Mouse (Mus musculus) gastrocnemius, postnatal 10 days (tissue): ENCODE measurements around the gene Lelp1. TPM values are rescaled to one million over a fixed set of nuclear protein-coding genes. Genes with fewer than 3 reads are reported as not detected.

ENCODE experiments used
- DNase-seq: peaks from one replicate; pipeline ENCODE4 v3.0.0; 2021; ENCODE audit warnings: mixed read lengths
- long read RNA-seq, 2 experiments: library from polyadenylated mRNA; stranded (forward); transcript quantifications; one replicate each; pipeline ENCODE4 v2.0.0; 2021
- total RNA-seq, 2 experiments: library from RNA; stranded (reverse); gene quantifications; 2 replicates each; pipeline ENCODE4 v1.2.3; 2021

Gene Lelp1
- not detected for total RNA-seq
- long read RNA-seq, experiment 1 = 0 reads
- long read RNA-seq, experiment 2 = 0 reads

DNA sequence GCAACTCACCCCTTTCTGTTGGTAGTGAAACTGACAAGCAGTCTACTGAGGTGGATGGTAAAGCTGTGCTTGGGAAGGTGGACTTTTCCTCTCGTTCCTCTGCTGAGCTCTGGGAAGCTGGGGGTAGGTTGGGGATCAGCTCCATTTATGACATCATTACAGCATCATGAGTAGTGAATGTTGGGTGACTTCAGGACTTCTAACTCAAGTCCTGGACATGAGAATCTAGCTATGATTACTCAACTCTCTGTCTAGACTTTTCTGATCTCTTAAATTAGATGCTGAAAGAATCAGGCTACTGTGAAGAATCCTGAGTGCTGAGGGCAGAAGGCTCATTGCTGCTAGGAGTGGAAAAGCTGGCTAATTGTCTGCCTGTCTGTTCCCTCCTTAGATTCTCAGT lies at the start of gene Lelp1:
Lelp1 (minus strand) TSS at position 101 of the 400 bp plus-strand sequence.
- DNase-seq = no peak

DNA sequence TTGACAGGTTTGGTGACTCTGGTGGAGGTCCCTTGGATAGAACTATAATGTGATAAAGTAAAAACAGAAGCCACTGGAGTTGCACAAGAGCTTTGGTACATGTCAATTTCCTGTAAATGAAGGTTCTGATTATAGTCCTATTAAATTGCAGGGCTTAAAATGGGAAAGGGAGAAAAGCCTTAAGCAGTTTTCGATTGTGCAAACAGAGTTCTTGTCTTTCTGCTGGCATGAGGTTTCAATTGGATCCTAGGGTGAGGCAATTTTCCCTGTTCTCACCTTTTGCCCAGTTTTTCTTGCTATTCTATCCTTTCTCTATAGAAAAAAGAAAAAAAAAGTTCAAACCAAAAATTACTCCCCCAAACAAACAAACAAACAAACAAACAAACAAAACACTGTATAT lies 34.3 kb upstream of the Lelp1 start:
- DNase-seq = no peak

DNA sequence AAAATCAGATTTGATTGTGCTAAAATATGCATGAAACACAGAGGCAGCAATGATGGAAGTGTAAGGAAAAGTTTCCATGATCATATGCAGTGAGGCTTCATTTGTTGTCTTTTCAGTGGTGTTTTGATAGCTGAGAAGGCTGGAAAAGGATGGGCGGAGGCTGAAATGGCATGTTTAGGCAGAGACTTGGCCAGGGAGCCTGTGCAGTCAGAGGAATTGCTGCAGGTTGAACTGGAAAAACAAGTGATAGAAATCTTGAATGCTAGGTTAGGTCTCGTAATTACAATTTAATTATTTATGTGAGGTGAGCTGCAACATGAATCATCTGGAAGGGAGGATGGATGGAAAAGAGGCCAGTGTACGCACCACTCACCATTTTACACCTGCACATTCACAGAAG lies 27.3 kb upstream of the Lelp1 start:
- DNase-seq = no peak

DNA sequence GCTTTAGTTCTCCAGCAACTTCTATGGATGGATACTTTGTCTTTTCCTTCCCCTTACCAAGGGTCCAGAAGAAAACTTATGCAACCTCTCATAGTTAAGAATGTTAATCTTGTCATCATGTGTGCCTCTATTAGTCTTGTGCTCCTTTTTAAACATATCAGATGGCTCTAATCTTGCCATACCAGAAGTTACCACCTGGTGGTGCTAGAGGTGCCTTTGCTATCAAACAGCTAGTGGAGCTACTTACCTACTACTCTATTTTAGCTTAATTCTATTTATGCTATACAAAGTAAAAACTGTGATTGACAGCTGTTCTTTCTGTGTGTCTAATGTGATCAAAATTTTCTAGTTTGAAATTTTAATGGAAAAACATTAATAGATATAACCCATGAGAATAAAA lies 10.8 kb upstream of the Lelp1 start:
- DNase-seq = peak; percentile 12

DNA sequence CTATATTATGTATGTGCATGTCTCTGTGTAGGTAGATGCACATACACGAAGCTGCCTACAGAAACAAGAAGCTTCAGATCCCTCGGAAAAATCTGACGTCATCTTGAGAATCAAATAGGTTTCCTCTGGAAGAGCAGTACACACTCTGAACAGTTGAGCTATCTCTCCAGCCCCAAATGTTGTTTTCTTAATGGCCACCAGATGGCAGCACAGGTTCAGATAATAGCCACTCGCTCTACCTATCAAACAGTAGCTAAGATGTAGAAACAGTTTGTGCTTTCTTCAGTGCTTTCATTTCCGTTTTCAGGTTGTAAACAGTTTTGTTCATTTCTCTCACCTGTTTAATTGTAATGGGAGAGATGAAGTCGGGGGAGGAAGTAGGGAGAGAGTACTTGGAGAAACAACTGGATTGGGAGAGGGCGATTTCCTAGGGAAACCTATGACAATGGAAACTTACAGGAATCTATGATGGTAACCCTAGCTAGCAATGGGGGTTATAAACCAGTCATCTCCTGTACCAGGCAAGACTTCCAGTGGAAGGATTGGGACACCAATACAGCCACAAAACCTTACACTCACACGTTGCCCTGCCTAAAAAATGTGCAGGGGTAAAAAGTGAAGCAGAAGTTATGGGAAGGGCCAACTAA lies 8.2 kb upstream of the Lelp1 start:
- DNase-seq = no peak

DNA sequence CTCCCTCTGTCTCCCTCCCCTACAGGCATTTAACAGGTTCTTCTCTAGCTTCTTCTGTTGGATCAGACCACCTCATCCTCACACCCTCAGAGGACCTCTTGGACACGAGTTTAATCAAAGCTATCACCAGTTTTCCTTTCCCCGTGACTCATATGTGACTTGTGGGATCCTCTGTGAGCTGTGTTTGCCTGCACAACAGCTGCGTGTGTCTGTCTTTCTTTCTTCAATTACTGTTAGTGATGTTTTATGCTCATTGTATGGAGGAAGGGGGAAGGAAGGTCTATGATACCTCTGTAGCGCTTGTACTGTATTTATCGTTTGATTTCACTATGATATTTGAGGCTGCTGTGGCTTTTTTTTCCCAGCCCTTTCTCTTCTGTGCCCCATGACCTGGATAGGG lies 5.4 kb upstream of the Lelp1 start:
- DNase-seq = no peak

DNA sequence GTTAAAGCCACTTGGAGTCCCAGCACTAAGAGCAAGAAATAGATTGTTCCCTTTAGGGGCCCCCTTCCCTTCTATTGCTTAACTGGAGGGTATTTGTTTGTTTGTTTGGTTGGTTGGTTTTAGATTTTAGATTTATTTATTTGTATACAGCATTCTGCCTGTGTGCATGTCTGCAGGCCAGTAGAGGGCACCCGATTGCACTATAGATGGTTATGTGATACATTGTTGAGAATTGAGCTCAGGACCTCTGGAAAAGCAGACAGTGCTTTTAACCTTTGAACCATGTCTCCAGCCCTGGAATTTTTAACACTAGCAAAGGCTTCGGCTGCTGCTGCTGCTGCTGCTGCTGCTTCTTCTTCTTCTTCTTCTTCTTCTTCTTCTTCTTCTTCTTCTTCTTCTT lies 4.9 kb upstream of the Lelp1 start:
- DNase-seq = no peak

DNA sequence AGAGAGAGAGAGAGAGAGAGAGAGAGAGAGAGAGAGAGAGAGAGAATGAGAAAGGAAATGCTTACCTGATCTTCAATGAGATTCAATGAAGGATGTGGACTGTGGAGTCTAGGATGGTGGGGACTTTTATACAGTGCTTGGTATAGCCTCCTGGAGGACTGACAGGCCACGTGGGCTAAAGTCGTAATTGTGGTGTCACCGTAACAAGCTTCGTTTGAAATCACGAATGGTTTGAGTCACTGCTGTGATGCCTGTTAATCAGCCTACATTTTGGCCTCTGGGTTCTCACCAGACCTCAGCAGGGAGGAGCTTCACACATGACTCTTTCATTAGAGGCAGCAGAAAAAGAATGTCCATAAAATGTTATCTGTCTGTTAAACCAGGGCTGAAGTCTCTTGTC lies 18.7 kb downstream of the Lelp1 start, which contains the start of gene Prr9:
Prr9 (minus strand) TSS at position 101 of the 400 bp plus-strand sequence.
- no peak for DNase-seq

DNA sequence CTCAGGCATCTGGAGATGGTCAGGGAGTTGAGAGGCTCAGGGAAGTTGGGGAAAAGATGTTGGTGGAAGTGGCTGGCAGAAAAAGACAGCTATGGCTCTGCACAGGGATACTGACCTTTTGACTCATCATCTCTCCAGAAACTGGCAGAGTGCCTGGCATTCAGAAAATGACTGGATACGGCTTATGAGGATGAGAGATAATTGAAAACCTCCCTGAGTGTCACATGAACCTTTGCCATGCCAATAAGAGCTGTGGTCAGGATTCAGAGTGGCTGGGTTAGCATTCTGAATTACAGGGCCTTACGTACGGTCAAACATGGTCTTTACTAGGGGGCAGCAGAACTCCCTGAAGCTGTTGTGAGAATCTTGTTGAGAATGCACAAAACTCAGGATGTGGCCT lies 21.6 kb downstream of the Lelp1 start:
- DNase-seq = no peak

DNA sequence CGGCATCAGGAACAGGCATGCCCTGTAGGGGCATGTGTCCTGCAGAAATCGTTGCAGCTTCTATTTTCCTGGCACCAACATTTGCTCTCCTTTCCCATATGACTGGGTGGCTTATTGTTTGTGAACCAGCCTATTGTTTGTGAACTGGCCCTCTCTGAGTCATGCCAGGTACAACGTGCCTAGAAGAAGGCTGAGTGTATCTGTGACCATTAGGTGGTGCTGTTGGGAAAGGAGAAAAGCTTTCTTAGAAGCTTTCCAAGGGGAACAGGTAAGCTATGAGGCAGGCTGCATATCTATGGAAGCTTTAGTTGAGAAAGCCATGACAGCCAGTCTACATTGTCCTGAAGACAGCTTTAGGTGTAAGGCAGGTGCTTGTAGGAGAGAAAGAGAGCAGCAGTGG lies 24.6 kb downstream of the Lelp1 start:
- DNase-seq = no peak

DNA sequence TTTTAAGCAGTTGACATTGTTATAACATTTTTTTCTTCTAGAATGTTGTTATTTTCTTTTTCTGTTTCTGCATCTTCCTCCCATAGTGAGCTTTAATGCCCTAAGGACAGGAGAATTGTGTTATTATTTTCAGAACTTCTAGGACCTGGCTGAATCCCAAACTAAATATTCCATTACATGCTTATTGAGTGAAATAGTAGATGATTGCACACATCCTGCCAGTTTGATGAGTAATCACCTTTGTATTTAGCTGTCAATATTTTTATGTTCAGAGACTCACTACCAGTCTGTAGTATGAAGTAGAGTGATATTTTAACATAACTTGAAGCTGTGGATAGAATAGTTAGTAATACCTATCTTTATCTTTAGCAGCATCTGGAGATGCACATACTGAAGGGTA lies 31.0 kb downstream of the Lelp1 start:
- no peak for DNase-seq

DNA sequence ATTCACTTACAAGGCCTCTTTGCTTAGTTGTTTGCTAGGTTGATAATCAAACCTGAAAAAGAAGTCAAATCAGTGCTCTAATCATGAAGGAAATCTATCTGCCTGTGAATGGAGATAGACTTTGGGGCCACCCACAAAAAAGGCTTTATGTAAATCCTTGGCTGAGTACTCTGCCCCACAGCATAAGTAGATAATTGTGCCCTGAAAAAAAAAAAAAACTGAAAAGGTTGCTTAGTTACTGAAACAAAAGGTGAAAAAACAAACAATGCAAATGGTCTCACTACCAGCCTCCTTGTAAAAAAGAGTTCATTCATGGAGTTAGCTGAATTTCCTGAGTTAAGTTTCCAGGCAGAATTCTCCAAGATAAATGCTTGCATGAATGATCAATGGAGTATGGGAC lies 31.8 kb downstream of the Lelp1 start:
- no peak for DNase-seq

DNA sequence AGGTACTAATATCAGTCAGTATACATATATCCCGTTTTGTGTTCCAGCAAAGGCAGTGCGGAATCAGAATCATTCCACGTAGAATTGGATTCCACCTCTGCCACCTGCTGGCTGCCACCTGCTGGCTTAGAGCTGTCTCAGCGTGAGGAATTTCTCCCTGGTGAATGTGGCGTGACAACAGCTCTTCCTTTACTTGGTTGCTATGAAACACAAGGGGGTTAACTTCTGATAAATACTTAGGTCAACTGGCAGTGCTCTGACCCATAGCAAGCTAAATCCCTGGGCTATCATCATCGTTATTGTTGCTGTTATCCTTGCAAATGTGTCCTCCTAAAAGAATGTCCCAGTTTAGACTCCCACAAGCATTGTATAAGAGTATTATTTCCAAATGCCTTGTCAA lies 36.0 kb downstream of the Lelp1 start:
- no peak for DNase-seq

Other genes with a start within 250 kb of the Lelp1 start
- gene Pglyrp3, start 128.2 kb downstream of the Lelp1 start, total RNA-seq = not detected
- not detected for gene Lor, start 59.6 kb downstream of the Lelp1 start, total RNA-seq
- under 1 TPM in 1 of 2 experiments, not detected in 1; 0.23 TPM for gene Prr9, start 18.8 kb downstream of the Lelp1 start, total RNA-seq
- gene Sprr2a1, start 73.1 kb upstream of the Lelp1 start, total RNA-seq = not detected
- not detected for gene Sprr2a2, start 73.2 kb upstream of the Lelp1 start, total RNA-seq
- gene Sprr2a3, start 142.7 kb upstream of the Lelp1 start, total RNA-seq = not detected
- gene Sprr2b, start 173.9 kb upstream of the Lelp1 start, total RNA-seq = not detected
- not detected for gene Sprr2d, start 196.4 kb upstream of the Lelp1 start, total RNA-seq
- not detected for gene Sprr2e, start 209.4 kb upstream of the Lelp1 start, total RNA-seq
- gene Sprr2f, start 222.4 kb upstream of the Lelp1 start, total RNA-seq = not detected
- not detected for gene Sprr2h, start 242.9 kb upstream of the Lelp1 start, total RNA-seq